Mouse (Mus musculus): ENCODE data around the gene Nptxr. TPM values are rescaled to one million over a fixed set of nuclear protein-coding genes. Genes with fewer than 3 reads are reported as not detected.

Gene Nptxr
- polyA plus RNA-seq, 1 experiment = 9.7 TPM

GRCm38 (mm10) chr15:79740739-79741138 is 63.8 kb downstream of the Nptxr start:
- Histone ChIP-seq H3K4me1 (ENCODE audit: control insufficient read depth, insufficient read depth, low read length) (peaks cover 7% of the 10 kb centered on the region; the same call in 1 of the 2 replicates), H3K27ac (ENCODE audit: insufficient read depth, low read length) (no peak overlapping the region), H3K4me3 (ENCODE audit: insufficient read depth, low read length) (no peak overlapping the region)
- TF ChIP-seq CTCF (IDR thresholded peaks at IDR 0.05; ENCODE audit: borderline replicate concordance, insufficient read depth, low read length) (no peak), POLR2A (IDR thresholded peaks at IDR 0.05; ENCODE audit: low read depth, low read length) (no peak)

Other genes with a start within 250 kb of the Nptxr start
- gene Dmc1, start 199.7 kb downstream of the Nptxr start, polyA plus RNA-seq (2011; ENCODE audit: insufficient read length, low read depth, missing spikeins) = 0.61 and 0.65 TPM in 2 replicates
- 1.3 and 2.2 TPM in 2 replicates for gene Fam227a, start 145.8 kb downstream of the Nptxr start, polyA plus RNA-seq (2011; ENCODE audit: insufficient read length, low read depth, missing spikeins)
- gene Cby1, start 145.6 kb downstream of the Nptxr start, polyA plus RNA-seq (2011; ENCODE audit: insufficient read length, low read depth, missing spikeins) = 16.2 and 19.9 TPM in 2 replicates
- 131 and 148 TPM in 2 replicates for gene Tomm22, start 133.9 kb downstream of the Nptxr start, polyA plus RNA-seq (2011; ENCODE audit: insufficient read length, low read depth, missing spikeins)
- gene Josd1, start 116.8 kb downstream of the Nptxr start, polyA plus RNA-seq (2011; ENCODE audit: insufficient read length, low read depth, missing spikeins) = 28.4 and 32.0 TPM in 2 replicates
- gene Gtpbp1, start 113.9 kb downstream of the Nptxr start, polyA plus RNA-seq (2011; ENCODE audit: insufficient read length, low read depth, missing spikeins) = 18.6 and 25.3 TPM in 2 replicates
- 42.8 and 43.3 TPM in 2 replicates for gene Sun2, start 62.2 kb downstream of the Nptxr start, polyA plus RNA-seq (2011; ENCODE audit: insufficient read length, low read depth, missing spikeins)
- 20.9 and 25.2 TPM in 2 replicates for gene Dnal4, start 26.9 kb downstream of the Nptxr start, polyA plus RNA-seq (2011; ENCODE audit: insufficient read length, low read depth, missing spikeins)
- 1.0 TPM in 1 of 2 replicates, not detected in the other for gene Npcd, start 29.5 kb upstream of the Nptxr start, polyA plus RNA-seq (2011; ENCODE audit: insufficient read length, low read depth, missing spikeins)
- 63.7 and 89.0 TPM in 2 replicates for gene Cbx6, start 29.9 kb upstream of the Nptxr start, polyA plus RNA-seq (2011; ENCODE audit: insufficient read length, low read depth, missing spikeins)
- gene Apobec3, start 86.9 kb upstream of the Nptxr start, polyA plus RNA-seq (2011; ENCODE audit: insufficient read length, low read depth, missing spikeins) = 19.7 and 35.3 TPM in 2 replicates
- 0.90 and 1.4 TPM in 2 replicates for gene Cbx7, start 166.4 kb upstream of the Nptxr start, polyA plus RNA-seq (2011; ENCODE audit: insufficient read length, low read depth, missing spikeins)
- gene Pdgfb, start 210.2 kb upstream of the Nptxr start, polyA plus RNA-seq (2011; ENCODE audit: insufficient read length, low read depth, missing spikeins) = 0.70 and 1.0 TPM in 2 replicates

Measured in embryonic fibroblast, embryonic 13.5 days (primary cell).